Mouse (Mus musculus) stomach, embryonic 15.5 days (tissue): ENCODE results near the gene Dach1. TPM values are rescaled to one million over a fixed set of nuclear protein-coding genes. Genes with fewer than 3 reads are reported as not detected.

Experiments
- ATAC-seq: fragments of 200-750 bp; cut with Nextera tagmentation; 2 replicates; pipeline ENCODE4 v1.8.0; 2017; ENCODE audit warnings: low read depth, moderate number of reproducible peaks, moderate TSS enrichment; ENCODE audit not compliant: insufficient read depth, low FRiP score
- H3K27ac ChIP-seq: fragments of 300-500 bp; sonication (generic); 2 replicates; pipeline ENCODE4 v1.5.1; 2015; ENCODE audit warnings: mild to moderate bottlenecking, inconsistent platforms
- H3K27me3 ChIP-seq: fragments of 300-500 bp; sonication (generic); replicated peaks from 2 replicates; pipeline ENCODE4 v1.6.1; 2015; ENCODE audit warnings: inconsistent platforms
- H3K36me3 ChIP-seq: fragments of 300-500 bp; sonication (generic); 2 replicates; pipeline ENCODE4 v1.6.1; 2015; ENCODE audit warnings: inconsistent platforms
- H3K4me1 ChIP-seq: fragments of 300-500 bp; sonication (generic); 2 replicates; pipeline ENCODE4 v1.6.1; 2015; ENCODE audit warnings: inconsistent platforms
- H3K4me2 ChIP-seq: fragments of 300-500 bp; sonication (generic); 2 replicates; pipeline ENCODE4 v1.6.1; 2015; ENCODE audit warnings: mild to moderate bottlenecking, inconsistent platforms
- H3K4me3 ChIP-seq: fragments of 300-500 bp; sonication (generic); replicated peaks from 2 replicates; pipeline ENCODE4 v1.5.1; 2015; ENCODE audit warnings: inconsistent platforms
- H3K9ac ChIP-seq: fragments of 300-500 bp; sonication (generic); 2 replicates; pipeline ENCODE4 v1.6.1; 2015; ENCODE audit warnings: inconsistent platforms
- H3K9me3 ChIP-seq: fragments of 300-500 bp; sonication (generic); 2 replicates; pipeline ENCODE4 v1.6.1; 2016; ENCODE audit warnings: inconsistent platforms
- WGBS: fragments of 180-500 bp; shearing (Covaris S2); methylation state at CpG from one replicate; pipeline ENCODE4 v1.1.7; 2015; 5-methylcytosine and 5-hydroxymethylcytosine counted together
- polyA plus RNA-seq: library from polyadenylated mRNA; unstranded; fragments of >200 nt; fragmentation: Nextera tagmentation; extraction: Ambion mirVana; gene quantifications from 2 replicates; pipeline ENCODE4 v1.2.1, GENCODE M21; 2015

Gene Dach1
- polyA plus RNA-seq, 1 experiment from 2014 or later = 3.6 TPM

DNA sequence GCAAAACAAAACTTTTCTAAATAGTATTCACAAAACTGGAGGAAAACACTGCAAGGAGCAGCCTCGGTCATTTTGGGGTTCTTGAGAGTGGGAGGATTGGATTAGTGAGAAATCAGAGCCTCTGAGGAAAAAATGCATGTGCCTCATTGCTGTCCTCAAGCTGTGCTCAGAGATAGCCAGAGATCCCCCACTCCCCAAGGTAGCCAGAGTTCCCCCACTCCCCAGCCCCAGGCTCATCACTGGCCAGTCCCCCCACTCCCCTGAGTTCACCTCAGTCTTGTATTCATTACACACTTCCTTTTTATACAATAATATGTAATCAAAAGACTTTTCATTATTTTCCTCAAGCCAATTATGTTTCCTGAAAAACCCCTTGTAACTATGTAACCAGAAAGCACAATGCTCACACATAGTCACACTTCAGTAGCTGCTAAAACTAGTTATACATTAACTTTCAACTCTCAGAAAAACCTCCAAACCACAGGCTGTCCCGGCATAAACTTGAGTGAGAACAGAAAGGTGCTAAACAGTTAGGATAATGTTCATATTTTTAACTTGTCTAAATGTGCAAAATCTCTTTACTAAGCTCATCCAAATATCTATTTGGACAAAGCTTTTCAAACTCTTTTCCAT is 395.3 kb downstream of the Dach1 start:
- Histone ChIP-seq H3K4me3 (no peak overlapping the region), H3K4me1 (no peaks in the 10 kb centered on the region), H3K4me2 (no peak overlapping the region), H3K9ac (no peak overlapping the region), H3K27ac (no peak overlapping the region), H3K27me3 (no peaks in the 10 kb centered on the region), H3K9me3 (no peaks in the 10 kb centered on the region), H3K36me3 (no peaks in the 10 kb centered on the region)
- WGBS = 61% methylated on average over 2 of the region's 2 CpGs
- peak; percentile 65 for ATAC-seq

DNA sequence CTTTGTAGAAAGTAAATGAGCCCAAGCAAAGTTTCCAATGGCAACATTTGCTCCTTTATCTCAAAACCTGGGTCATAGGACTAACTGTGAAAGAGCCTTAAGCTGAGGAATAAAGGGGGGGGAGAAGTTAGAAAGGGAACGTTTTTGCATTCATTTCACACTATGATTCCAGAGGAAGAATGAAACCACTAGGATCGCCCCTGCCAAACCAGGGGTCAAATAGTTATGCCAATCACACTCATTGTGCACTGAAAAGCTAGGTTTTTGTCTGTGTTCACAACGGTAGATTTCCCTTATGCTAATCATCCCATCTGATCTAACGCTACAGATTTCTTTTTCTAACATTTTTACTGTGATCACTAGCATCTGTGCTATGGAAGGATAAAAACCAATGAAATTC is 415.2 kb downstream of the Dach1 start:
- WGBS = 70% methylated on average over 4 of the region's 4 CpGs
- Histone ChIP-seq H3K4me1 (no peaks in the 10 kb centered on the region), H3K4me2 (no peak overlapping the region), H3K27me3 (no peaks in the 10 kb centered on the region), H3K36me3 (no peaks in the 10 kb centered on the region), H3K4me3 (no peak overlapping the region), H3K9me3 (no peaks in the 10 kb centered on the region), H3K27ac (no peak overlapping the region), H3K9ac (no peak overlapping the region)
- ATAC-seq = no peak

DNA sequence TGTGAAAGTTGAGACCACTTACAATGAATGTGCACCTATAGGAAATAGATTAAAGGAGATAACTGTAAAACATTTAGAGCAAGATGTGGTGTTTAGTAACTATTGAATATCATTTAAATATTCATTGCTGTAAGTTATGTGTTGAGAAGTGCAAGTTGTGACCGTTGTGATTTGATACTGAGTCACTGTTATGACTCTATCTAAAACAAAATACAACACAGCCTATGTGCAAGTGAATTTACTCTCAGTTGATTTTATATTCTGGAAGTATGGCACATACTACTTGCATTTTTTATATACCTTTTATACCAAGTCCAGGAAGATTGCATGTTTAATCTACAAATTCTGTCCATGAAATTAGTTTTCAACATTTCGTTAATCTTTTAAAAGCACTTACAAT is 415.6 kb downstream of the Dach1 start:
- H3K36me3 ChIP-seq = no peaks in the 10 kb centered on the region
- H3K27me3 ChIP-seq = no peaks in the 10 kb centered on the region
- H3K4me2 ChIP-seq = no peak overlapping the region
- H3K27ac ChIP-seq = no peak overlapping the region
- no peaks in the 10 kb centered on the region for H3K9me3 ChIP-seq
- no peak overlapping the region for H3K4me3 ChIP-seq
- no peaks in the 10 kb centered on the region for H3K4me1 ChIP-seq
- H3K9ac ChIP-seq = no peak overlapping the region
- WGBS = 91% methylated on average over 2 of the region's 2 CpGs
- ATAC-seq = no peak

- Histone ChIP-seq H3K4me3 (no peak overlapping the region), H3K9me3 (no peaks in the 10 kb centered on the region), H3K27ac (no peak overlapping the region), H3K9ac (no peak overlapping the region), H3K27me3 (no peaks in the 10 kb centered on the region), H3K4me1 (no peaks in the 10 kb centered on the region), H3K36me3 (no peaks in the 10 kb centered on the region), H3K4me2 (no peak overlapping the region)
- 87% methylated on average over 2 of the region's 2 CpGs for WGBS
- no peak for ATAC-seq
Observed at GRCm38 (mm10) chr14:97743252-97743651, 426.3 kb downstream of the Dach1 start.

- no peak overlapping the region for H3K27ac ChIP-seq
- no peak overlapping the region for H3K4me2 ChIP-seq
- H3K9ac ChIP-seq = no peak overlapping the region
- ATAC-seq = no peak
- H3K27me3 ChIP-seq = no peaks in the 10 kb centered on the region
- H3K4me1 ChIP-seq = no peaks in the 10 kb centered on the region
- no peaks in the 10 kb centered on the region for H3K9me3 ChIP-seq
- no peak overlapping the region for H3K4me3 ChIP-seq
- no peaks in the 10 kb centered on the region for H3K36me3 ChIP-seq
- WGBS = 43% methylated on average over 4 of the region's 4 CpGs
Observed at GRCm38 (mm10) chr14:97742785-97743184, 426.8 kb downstream of the Dach1 start.
